ENCODE assay signal across 10 mouse cellular contexts in genomic region chr5:64078740-64079461, GRCm38 (mm10). TPM values are rescaled to one million over a fixed set of nuclear protein-coding genes. Genes with fewer than 3 reads are reported as not detected.
A peak's percentile ranks its signal among the peaks of the same experiment; 100 is the strongest.
DNase-seq lines count a peak whose midpoint lies in the region; ATAC-seq lines count a peak whose summit lies in the region.
"Had no signal": no experiment of that assay in that cellular context is flagged by ENCODE, and none has a peak within 500 bp of the region (broad histone marks: within the 10 kb centered on the region; RNA-seq: fewer than 3 reads in every experiment).

No protein-coding gene starts in this region.

- H3K9me3 ChIP-seq in kidney, embryonic 15.5 days (replicated peaks): no peaks in the 10 kb centered on the region
- H3K9me3 ChIP-seq in intestine, embryonic 15.5 days: no peaks in the 10 kb centered on the region

- WGBS in kidney, embryonic 15.5 days: 32% methylated on average over 7 of the region's 7 CpGs
- WGBS in intestine, embryonic 15.5 days: 36% methylated on average over 7 of the region's 7 CpGs

- no peaks in the 10 kb centered on the region for H3K36me3 ChIP-seq in kidney, embryonic 15.5 days
- H3K36me3 ChIP-seq in intestine, embryonic 15.5 days: no peaks in the 10 kb centered on the region

- no peak overlapping the region for H3K9ac ChIP-seq in kidney, embryonic 15.5 days
- no peak overlapping the region for H3K9ac ChIP-seq in intestine, embryonic 15.5 days

- 0 out of 2 replicates have a peak, but pooled peaks cover 7% of the 10 kb centered on the region for H3K4me1 ChIP-seq in kidney, embryonic 15.5 days
- 0 out of 2 replicates have a peak, but pooled peaks cover 3% of the 10 kb centered on the region for H3K4me1 ChIP-seq in intestine, embryonic 15.5 days (replicated peaks)

- no peaks in the 10 kb centered on the region for H3K27me3 ChIP-seq in kidney, embryonic 15.5 days
- H3K27me3 ChIP-seq in intestine, embryonic 15.5 days (replicated peaks): no peaks in the 10 kb centered on the region

- peak overlapping the region; percentile 41 for H3K27ac ChIP-seq in kidney, embryonic 15.5 days
- peak overlapping the region; percentile 44 for H3K27ac ChIP-seq in intestine, embryonic 15.5 days

- ATAC-seq in kidney, embryonic 15.5 days (replicated peaks; ENCODE audit: low FRiP score): peak; percentile 78
- peak; percentile 77 for ATAC-seq in intestine, embryonic 15.5 days

- H3K4me2 ChIP-seq in kidney, embryonic 15.5 days: no peak overlapping the region
- no peak overlapping the region for H3K4me2 ChIP-seq in intestine, embryonic 15.5 days (replicated peaks)

- no peak for DNase-seq in kidney, postnatal 25 days
- peak; percentile 82 for DNase-seq in NIH3T3 (ENCODE audit: low read depth)
- peak; percentile 58 to 75 for DNase-seq in adrenal gland, postnatal 36 days
- DNase-seq in cerebellum, adult 9-10 months: no peak
- DNase-seq in left cerebral cortex, postnatal 10 days (ENCODE audit: extremely low spot score in 1 of 2, low spot score in 2 of 2): no peak
- no peak for DNase-seq in spleen, postnatal 36 days (ENCODE audit: low spot score in 2 of 2)
- DNase-seq: cerebellum, postnatal 14 days; gastrocnemius, postnatal 36 days had no signal

- intact Hi-C loops in left cerebral cortex, postnatal 10 days (cut with DNase I): no loop called here

- no peak overlapping the region for H3K4me3 ChIP-seq in kidney, embryonic 15.5 days (replicated peaks)
- no peak overlapping the region for H3K4me3 ChIP-seq in intestine, embryonic 15.5 days (replicated peaks)

RNA-seq across cellular contexts. Expression of gene Pgm2, which starts 13.8 kb away (rescaled TPM):
- polyA plus RNA-seq in kidney, embryonic 15.5 days (2015; fragmentation: Nextera tagmentation; extraction: Ambion mirVana): 38.1 and 39.0 TPM in 2 replicates
- total RNA-seq in adrenal gland, postnatal 36 days (2021): 10 to 100 TPM; 17.8 to 25.3 TPM
- polyA plus RNA-seq in intestine, embryonic 15.5 days (2015; fragmentation: Nextera tagmentation; extraction: Ambion mirVana): 35.4 and 39.7 TPM in 2 replicates
- total RNA-seq in left cerebral cortex, postnatal 10 days (2021): 10 to 100 TPM; 10.3 to 10.7 TPM

Comparison
In these comparisons a context has a peak if more than half of its experiments do, and no peak if none do; other contexts are left out.
1. DNase-seq: peak in NIH3T3 (single experiment) and adrenal gland, postnatal 36 days (2 of 2); none in kidney, postnatal 25 days (0 of 2), cerebellum, adult 9-10 months (single experiment), left cerebral cortex, postnatal 10 days (0 of 2) and spleen, postnatal 36 days (0 of 2).